Mouse (Mus musculus): ENCODE results near the gene Arl10.

- no peak for TF ChIP-seq GATA1 (IDR thresholded peaks at IDR 0.05; ENCODE audit: low read length)
- no peak for TF ChIP-seq TAL1 (IDR thresholded peaks at IDR 0.05; ENCODE audit: low read length)
Observed at GRCm38 (mm10) chr13:54585831-54586230, 11.0 kb downstream of the Arl10 start.

All from erythroblast, embryonic 14.5 days (primary cell).